Mouse (Mus musculus) forebrain, embryonic 13.5 days (tissue): ENCODE measurements around the gene Scaf4. TPM values are rescaled to one million over a fixed set of nuclear protein-coding genes. Genes with fewer than 3 reads are reported as not detected.
A peak's percentile ranks its signal among the peaks of the same experiment; 100 is the strongest.

Experiments
- ATAC-seq: fragments of 200-750 bp; cut with Nextera tagmentation; 2 replicates; pipeline ENCODE4 v1.8.0; 2017
- H3K27ac ChIP-seq: fragments of 300-500 bp; sonication (generic); 2 replicates; pipeline ENCODE4 v1.5.1; 2015; ENCODE audit warnings: inconsistent platforms, mild to moderate bottlenecking, moderate library complexity
- H3K27me3 ChIP-seq: fragments of 300-500 bp; sonication (generic); 2 replicates; pipeline ENCODE4 v1.6.1; 2015; ENCODE audit warnings: mild to moderate bottlenecking, inconsistent platforms
- H3K36me3 ChIP-seq: fragments of 300-500 bp; sonication (generic); 2 replicates; pipeline ENCODE4 v1.6.1; 2015; ENCODE audit warnings: mild to moderate bottlenecking, inconsistent platforms; ENCODE audit not compliant: poor library complexity, severe bottlenecking
- H3K4me1 ChIP-seq: fragments of 300-500 bp; sonication (generic); 2 replicates; pipeline ENCODE4 v1.6.1; 2015; ENCODE audit warnings: inconsistent platforms
- H3K4me2 ChIP-seq: fragments of 300-500 bp; sonication (generic); 2 replicates; pipeline ENCODE4 v1.6.1; 2015; ENCODE audit warnings: inconsistent platforms, mild to moderate bottlenecking, moderate library complexity
- H3K4me3 ChIP-seq: fragments of 300-500 bp; sonication (generic); 2 replicates; pipeline ENCODE4 v1.5.1; 2015; ENCODE audit warnings: mild to moderate bottlenecking, inconsistent platforms
- H3K9ac ChIP-seq: fragments of 300-500 bp; sonication (generic); 2 replicates; pipeline ENCODE4 v1.6.1; 2015; ENCODE audit warnings: mild to moderate bottlenecking, inconsistent platforms
- H3K9me3 ChIP-seq: fragments of 300-500 bp; sonication (generic); replicated peaks from 2 replicates; pipeline ENCODE4 v1.6.1; 2016; ENCODE audit warnings: inconsistent platforms
- WGBS: fragments of 180-500 bp; shearing (Covaris S2); methylation state at CpG from one replicate; pipeline ENCODE4 v1.1.7; 2015; 5-methylcytosine and 5-hydroxymethylcytosine counted together
- polyA plus RNA-seq: library from polyadenylated mRNA; unstranded; fragments of >200 nt; fragmentation: Nextera tagmentation; extraction: Ambion mirVana; gene quantifications from 2 replicates; pipeline ENCODE4 v1.2.1, GENCODE M21; 2015

Gene Scaf4
- 25.7 and 27.8 TPM in 2 replicates for polyA plus RNA-seq

DNA sequence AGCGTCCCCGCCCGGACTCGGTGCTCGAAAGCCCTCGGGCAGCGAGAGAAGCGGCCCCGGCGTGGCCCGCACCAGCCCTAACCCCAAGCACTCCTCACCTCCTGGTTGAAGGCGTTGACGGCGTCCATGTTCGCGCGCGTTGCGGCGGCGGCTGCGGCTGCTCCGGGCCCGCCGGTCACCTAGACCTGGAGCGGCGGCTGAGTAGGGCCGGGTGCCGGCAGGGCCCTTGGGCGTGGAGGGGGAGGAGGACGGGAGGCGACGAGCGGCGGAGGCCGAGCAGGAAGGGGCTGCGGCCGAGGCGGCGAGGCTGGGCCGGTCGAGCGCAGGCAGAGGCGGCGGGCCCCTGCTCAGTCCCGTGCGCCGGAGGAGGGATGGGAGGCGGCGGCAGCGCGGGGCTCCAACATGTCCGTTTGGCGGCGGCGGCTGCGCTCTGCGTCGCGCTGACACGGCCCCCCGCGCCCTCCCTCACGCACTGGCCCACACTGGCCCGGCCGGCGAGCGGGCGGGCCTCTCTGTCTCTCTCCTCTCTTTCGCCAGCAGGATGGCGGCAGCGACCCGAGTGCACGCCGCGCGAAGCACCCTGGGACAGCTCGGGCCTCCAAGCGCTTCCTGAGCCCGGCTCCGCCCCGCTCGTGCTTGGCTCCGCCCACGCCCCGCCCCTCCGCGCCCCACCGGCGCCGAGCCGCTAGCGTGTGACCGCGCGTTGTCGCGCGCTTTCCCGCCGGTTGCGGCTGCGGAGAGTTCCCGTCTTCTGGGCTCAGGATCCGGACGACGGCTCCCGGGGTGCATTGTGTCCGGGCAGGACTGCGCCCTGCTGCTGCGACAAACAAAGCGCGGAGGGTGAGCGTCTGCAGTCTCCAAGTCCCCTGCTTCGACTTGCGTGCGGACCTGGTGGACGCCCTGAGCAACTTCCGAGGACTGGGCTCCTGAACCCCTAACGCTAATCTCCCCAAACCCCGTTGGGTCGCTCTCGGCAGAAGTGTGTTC is at the start of gene Scaf4:
Gene Scaf4 (minus strand): TSS at position 599 of the 987 bp plus-strand sequence.
- peak within 1 kb of the TSS; percentile 99 for H3K9ac ChIP-seq
- H3K4me1 ChIP-seq: peaks cover 44% of the 10 kb centered on the region
- peak; percentile 98 for ATAC-seq
- peak within 1 kb of the TSS; percentile 100 for H3K4me3 ChIP-seq
- H3K9me3 ChIP-seq: no peaks in the 10 kb centered on the region
- peak within 1 kb of the TSS; percentile 91 for H3K4me2 ChIP-seq
- H3K36me3 ChIP-seq: no peaks in the 10 kb centered on the region
- H3K27me3 ChIP-seq: no peaks in the 10 kb centered on the region
- H3K27ac ChIP-seq: peak within 1 kb of the TSS; percentile 95
- WGBS: under 1% methylated on average over 91 of the region's 123 CpGs

DNA sequence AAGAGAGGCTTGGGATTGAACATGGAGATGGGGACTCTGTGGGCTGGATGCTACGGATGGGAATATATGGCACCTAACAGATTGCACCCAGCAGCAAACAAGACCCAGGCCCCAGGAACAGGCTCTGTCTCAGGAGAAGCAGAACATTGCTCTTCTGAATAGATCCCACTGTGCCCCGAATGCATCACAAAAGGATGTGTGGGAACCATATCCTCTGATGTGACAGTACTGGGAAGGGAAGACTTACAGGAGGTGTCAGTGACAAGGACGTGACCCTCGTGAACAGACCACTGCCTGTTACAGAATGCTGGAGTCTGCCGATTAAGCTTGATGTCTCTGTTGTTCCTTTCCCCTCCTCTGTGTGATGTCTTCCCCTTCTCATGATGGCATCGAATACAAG is 48.2 kb upstream of the Scaf4 start:
- Histone ChIP-seq H3K4me2 (no peak overlapping the region), H3K27me3 (no peaks in the 10 kb centered on the region), H3K36me3 (no peaks in the 10 kb centered on the region), H3K4me3 (no peak overlapping the region), H3K4me1 (no peaks in the 10 kb centered on the region), H3K9me3 (no peaks in the 10 kb centered on the region), H3K27ac (no peak overlapping the region), H3K9ac (no peak overlapping the region)
- WGBS: 78% methylated on average over 6 of the region's 6 CpGs
- no peak for ATAC-seq

DNA sequence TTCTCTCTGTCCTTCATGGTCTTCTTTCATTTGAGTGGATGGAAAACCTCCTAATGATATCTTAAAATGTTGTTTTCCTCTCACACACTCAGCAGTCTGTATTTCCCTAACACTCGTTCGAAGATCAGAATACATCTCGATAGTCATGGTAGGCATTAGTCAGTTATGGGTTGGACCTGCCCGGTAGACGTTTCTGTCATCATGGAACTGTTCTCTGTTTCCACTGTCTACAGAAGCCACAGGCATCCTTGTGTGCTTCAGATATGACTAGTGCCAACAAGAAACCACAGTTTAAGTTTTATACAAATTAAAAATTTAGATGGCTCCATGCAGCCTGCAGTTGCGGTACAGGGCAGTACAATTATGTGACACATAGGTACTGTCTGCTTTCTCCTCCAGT is 46.7 kb upstream of the Scaf4 start:
- Histone ChIP-seq H3K4me1 (no peaks in the 10 kb centered on the region), H3K9ac (no peak overlapping the region), H3K27me3 (no peaks in the 10 kb centered on the region), H3K4me2 (no peak overlapping the region), H3K36me3 (no peaks in the 10 kb centered on the region), H3K4me3 (no peak overlapping the region), H3K27ac (no peak overlapping the region), H3K9me3 (no peaks in the 10 kb centered on the region)
- no peak for ATAC-seq
- WGBS: 96% methylated on average over 6 of the region's 6 CpGs

DNA sequence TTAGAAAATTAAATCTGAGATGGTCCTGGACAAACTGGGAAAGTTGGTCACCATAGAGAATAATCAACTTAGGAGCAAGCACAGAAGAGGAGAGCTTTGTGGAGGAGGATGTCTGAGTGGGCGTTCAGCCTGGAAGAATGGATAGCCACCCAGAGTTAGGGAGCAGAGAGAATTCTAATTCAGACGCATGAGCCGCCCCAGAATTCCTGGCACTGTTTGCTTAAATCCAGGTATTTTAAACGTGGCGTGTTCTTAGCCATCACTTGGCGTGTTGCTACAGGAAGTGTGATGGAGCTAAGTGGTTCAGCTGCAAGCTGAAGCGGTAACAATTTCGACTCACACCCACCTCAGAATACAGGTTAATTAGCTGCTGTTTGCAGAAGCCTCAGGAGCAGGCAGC is 45.2 kb upstream of the Scaf4 start:
- WGBS: 78% methylated on average over 8 of the region's 8 CpGs
- no peak for ATAC-seq
- H3K36me3 ChIP-seq: no peaks in the 10 kb centered on the region

DNA sequence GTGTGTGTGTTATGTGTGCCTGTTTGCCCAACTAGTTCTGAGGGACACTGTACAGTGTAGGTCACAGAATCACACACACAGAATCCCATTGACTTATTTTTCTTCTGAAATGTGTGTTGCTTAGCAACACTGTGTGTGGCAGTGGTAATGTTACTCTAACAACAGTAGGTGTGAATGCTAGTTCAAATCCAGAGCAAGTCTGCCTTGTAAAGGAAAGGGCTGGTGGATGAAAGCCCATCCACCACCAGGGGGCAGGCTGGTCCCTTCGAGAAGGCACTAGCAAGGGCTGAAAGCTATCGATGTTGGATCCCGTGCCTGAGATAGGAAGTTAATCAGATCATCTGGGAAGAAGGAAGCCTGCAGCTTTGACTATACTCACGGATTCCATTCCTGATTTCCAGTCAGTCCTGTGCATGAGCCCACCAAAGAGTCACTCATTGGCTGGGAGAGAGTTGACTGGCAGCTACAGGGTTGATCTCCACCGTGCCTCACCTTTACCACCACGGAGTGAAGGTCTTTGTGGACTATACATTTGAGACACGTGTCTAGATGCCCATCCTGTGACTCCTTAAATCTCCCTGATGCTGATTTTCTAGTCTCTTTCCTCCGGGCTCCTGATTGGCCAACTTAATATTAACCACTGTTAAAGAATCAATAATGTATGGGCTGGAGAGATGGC is 38.7 kb upstream of the Scaf4 start:
- Histone ChIP-seq H3K4me2 (no peak overlapping the region), H3K27ac (no peak overlapping the region), H3K36me3 (no peaks in the 10 kb centered on the region), H3K9me3 (no peaks in the 10 kb centered on the region), H3K4me1 (peaks cover 6% of the 10 kb centered on the region; the same call in 1 of the 2 replicates), H3K4me3 (no peak overlapping the region), H3K27me3 (no peaks in the 10 kb centered on the region), H3K9ac (no peak overlapping the region)
- 28% methylated on average over 8 of the region's 8 CpGs for WGBS
- peak; percentile 86 for ATAC-seq

More for the DNA sequence above, 45.2 kb upstream of the Scaf4 start:
- H3K9me3 ChIP-seq: no peaks in the 10 kb centered on the region
- no peak overlapping the region for H3K27ac ChIP-seq
- H3K4me1 ChIP-seq: no peaks in the 10 kb centered on the region
- no peak overlapping the region for H3K4me3 ChIP-seq
- no peak overlapping the region for H3K9ac ChIP-seq
- no peak overlapping the region for H3K4me2 ChIP-seq
- H3K27me3 ChIP-seq: no peaks in the 10 kb centered on the region

DNA sequence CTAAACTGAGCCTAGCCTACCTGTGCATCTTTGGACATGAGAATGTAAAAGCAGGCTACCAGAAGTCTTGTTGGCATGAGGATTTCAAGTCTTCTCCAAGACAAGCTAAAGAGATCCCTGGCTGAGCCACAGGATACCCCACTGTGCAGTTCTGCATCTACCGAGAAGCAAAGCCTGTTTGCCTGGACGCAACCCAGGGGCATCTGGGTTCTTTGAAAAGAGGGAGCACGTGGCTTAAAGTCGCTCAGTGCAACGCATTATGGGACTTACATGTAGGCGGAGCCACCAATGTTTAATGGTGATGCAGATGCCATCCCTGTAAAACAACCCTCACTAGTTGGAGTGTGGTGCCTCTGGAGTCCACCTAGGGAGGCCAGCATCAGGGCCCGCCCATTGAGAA is 35.0 kb upstream of the Scaf4 start:
- H3K4me1 ChIP-seq: peaks cover 9% of the 10 kb centered on the region; the same call in 1 of the 2 replicates
- H3K4me3 ChIP-seq: no peak overlapping the region
- H3K4me2 ChIP-seq: no peak overlapping the region
- no peak overlapping the region for H3K9ac ChIP-seq
- H3K27me3 ChIP-seq: no peaks in the 10 kb centered on the region
- 73% methylated on average over 7 of the region's 7 CpGs for WGBS
- H3K36me3 ChIP-seq: no peaks in the 10 kb centered on the region
- ATAC-seq: no peak
- no peaks in the 10 kb centered on the region for H3K9me3 ChIP-seq
- H3K27ac ChIP-seq: no peak overlapping the region

DNA sequence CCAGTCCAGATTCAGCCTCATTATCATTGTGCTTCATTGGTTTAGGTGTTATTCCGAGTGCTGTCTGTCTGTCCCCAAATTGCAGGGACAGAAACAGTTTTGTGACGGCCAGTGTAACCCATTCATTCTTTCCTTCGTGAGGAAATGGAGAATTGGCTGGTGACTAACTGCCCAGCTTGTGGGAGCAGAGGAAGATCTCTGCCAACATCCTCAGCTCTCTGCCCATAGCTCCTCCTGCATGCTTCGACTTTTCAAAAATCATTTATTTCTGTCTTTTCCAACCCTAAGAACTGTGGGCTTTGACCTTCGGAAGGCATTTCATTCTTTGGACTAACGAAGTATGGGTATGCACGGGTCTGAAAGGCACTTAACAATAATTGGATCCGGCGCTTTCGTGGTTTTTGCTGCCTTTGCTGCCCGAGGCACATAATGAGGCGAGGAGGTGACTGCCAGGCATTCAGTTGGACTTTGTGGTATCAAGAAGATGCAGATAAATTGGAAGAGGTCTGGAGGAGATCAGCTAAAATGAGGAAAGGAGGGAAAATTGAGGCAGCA is 34.1 kb upstream of the Scaf4 start:
- ATAC-seq: no peak
- Histone ChIP-seq H3K4me3 (no peak overlapping the region), H3K27ac (no peak overlapping the region), H3K9me3 (no peaks in the 10 kb centered on the region), H3K4me1 (peaks cover 9% of the 10 kb centered on the region; the same call in 1 of the 2 replicates), H3K9ac (no peak overlapping the region), H3K27me3 (no peaks in the 10 kb centered on the region), H3K4me2 (no peak overlapping the region), H3K36me3 (no peaks in the 10 kb centered on the region)
- WGBS: 26% methylated on average over 12 of the region's 12 CpGs

DNA sequence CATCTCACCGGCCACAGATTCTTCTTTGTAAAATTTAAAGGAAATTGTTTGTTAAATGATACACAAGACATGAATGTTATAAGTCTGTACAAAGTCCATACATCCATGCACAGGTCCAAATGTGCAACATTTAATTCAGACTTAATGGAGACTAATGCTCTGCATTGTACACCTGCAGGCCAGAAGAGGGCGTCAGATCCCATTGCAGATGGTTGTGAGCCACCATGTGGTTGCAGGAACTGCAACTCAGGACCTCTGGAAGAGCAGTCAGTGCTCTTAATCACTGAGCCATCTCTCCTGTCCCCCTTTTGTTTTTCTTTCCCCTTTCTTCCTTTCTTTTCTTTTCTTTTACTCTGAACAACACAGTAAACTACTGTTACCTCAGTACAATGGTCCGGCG is 33.5 kb upstream of the Scaf4 start:
- 69% methylated on average over 4 of the region's 4 CpGs for WGBS
- Histone ChIP-seq H3K4me2 (no peak overlapping the region), H3K4me1 (peaks cover 9% of the 10 kb centered on the region; the same call in 1 of the 2 replicates), H3K27me3 (no peaks in the 10 kb centered on the region), H3K4me3 (no peak overlapping the region), H3K9ac (no peak overlapping the region), H3K9me3 (no peaks in the 10 kb centered on the region), H3K27ac (no peak overlapping the region), H3K36me3 (no peaks in the 10 kb centered on the region)
- ATAC-seq: no peak

DNA sequence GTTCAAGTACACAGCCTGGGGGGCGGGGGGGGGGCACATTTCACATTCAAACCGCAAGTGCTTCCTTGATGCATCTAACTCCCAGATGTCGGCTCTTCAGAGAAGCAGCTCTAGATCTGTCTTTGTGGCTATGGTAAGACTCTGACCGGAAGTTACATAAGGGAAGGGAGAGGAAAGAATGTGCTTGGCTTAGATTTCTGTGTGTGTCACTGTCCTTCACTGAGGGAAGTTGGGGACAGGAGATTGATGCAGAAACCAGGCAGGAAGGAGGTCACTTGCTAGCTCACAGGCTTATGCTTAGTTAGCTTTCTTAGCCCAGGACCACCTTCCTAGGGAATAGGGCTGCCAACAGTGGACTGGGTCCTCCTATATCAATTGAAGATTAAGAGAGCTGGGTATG is 31.6 kb upstream of the Scaf4 start:
- Histone ChIP-seq H3K9me3 (no peaks in the 10 kb centered on the region), H3K4me1 (peaks cover 9% of the 10 kb centered on the region; the same call in 1 of the 2 replicates), H3K27ac (no peak overlapping the region), H3K9ac (no peak overlapping the region), H3K27me3 (no peaks in the 10 kb centered on the region), H3K36me3 (no peaks in the 10 kb centered on the region), H3K4me2 (no peak overlapping the region), H3K4me3 (no peak overlapping the region)
- ATAC-seq: no peak
- WGBS: 86% methylated on average over 4 of the region's 4 CpGs

DNA sequence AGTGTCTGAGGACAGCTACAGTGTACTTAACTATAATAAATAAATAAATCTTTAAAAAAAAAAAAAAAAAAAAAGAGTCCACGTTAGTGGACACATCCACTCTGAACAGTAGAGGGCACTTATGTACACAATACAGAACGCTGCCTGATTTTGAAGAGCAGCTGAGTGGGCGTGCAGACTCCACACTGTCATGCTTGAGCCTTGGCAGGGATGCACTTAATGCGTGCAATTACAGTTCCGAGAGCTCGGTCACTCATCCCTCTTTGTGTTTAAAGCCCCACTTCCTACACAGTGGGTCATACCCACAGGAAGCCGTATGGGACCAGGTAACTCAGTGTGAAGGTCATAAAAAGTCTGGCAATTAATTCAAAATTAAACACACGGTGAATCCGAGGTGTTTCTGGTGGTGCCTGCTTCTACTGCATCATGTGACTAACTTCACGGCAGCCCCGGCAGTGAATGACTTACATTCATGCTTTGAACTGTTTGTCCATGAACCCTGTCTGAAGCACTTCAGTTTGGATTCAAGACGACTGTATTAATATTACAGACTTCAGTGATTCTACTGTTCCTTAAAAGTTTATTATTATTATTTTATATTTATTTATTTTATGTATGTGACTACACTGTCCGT is 28.3 kb upstream of the Scaf4 start:
- H3K9me3 ChIP-seq: no peaks in the 10 kb centered on the region
- no peak overlapping the region for H3K9ac ChIP-seq
- ATAC-seq: peak; percentile 77
- no peak overlapping the region for H3K4me2 ChIP-seq
- no peaks in the 10 kb centered on the region for H3K4me1 ChIP-seq
- no peaks in the 10 kb centered on the region for H3K27me3 ChIP-seq
- no peak overlapping the region for H3K4me3 ChIP-seq
- H3K36me3 ChIP-seq: no peaks in the 10 kb centered on the region
- H3K27ac ChIP-seq: no peak overlapping the region
- WGBS: 72% methylated on average over 13 of the region's 13 CpGs

DNA sequence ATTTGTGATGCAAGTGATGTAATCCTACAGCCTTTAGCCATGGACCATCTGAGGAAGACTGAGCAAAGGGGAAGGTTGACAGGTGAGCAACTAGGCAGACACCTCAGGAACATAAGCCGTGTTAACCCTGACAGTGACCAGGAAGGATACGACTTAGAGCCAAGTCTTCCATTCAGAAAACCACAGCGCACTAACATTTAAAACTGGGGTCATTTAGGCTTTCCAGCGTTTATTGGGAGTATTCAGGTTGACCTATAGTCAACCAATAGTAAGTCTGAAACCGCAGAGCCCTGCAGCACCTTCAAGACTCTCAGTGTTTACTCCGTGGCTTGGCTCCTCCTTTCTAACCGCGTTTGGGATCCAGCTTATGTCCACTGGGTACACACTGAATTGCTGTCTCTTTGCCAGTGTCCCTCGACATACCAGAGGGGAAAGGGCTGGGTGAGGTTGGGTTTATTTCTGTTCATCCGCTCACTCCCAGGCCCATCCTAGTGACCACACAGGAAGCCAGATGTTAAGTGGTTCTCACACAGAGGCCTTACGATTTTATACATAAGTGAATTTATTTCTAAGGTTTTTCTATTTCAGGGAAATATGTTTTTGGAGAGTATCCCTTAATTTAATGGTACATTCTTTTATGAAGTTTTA is 26.3 kb upstream of the Scaf4 start:
- no peak overlapping the region for H3K4me3 ChIP-seq
- no peak for ATAC-seq
- no peaks in the 10 kb centered on the region for H3K27me3 ChIP-seq
- H3K36me3 ChIP-seq: no peaks in the 10 kb centered on the region
- H3K9me3 ChIP-seq: no peaks in the 10 kb centered on the region
- no peak overlapping the region for H3K4me2 ChIP-seq
- no peak overlapping the region for H3K27ac ChIP-seq
- 91% methylated on average over 11 of the region's 11 CpGs for WGBS
- H3K9ac ChIP-seq: no peak overlapping the region
- H3K4me1 ChIP-seq: no peaks in the 10 kb centered on the region
